Mouse (Mus musculus) spleen, adult 2 months (tissue): ENCODE measurements around the gene Aqp9. TPM values are rescaled to one million over a fixed set of nuclear protein-coding genes. Genes with fewer than 3 reads are reported as not detected.
A peak's percentile ranks its signal among the peaks of the same experiment; 100 is the strongest.
"Not testable (repeated sequence)": the region's sequence is repeated elsewhere in the genome, so short reads cannot be mapped to it uniquely, and the experiment has no call there.

Experiments
- DNase-seq, 2 experiments: peaks; one replicate each; pipeline versions ENCODE4 v3.0.0 to v3.0.0-alpha.2; 2012 to 2021; ENCODE audit warnings: low spot score in 2 of 2, low read depth in 1 of 2
- H3K27ac ChIP-seq: fragments of 200-500 bp; 2 replicates; pipeline ENCODE4 v1.5.1; 2012; ENCODE audit warnings: low read length, inconsistent platforms; ENCODE audit not compliant: insufficient read depth
- H3K27me3 ChIP-seq: fragments of 200-500 bp; 2 replicates; pipeline ENCODE4 v1.6.1; 2012; ENCODE audit warnings: mild to moderate bottlenecking, moderate library complexity, low read length, inconsistent platforms; ENCODE audit not compliant: control insufficient read depth, insufficient read depth
- H3K36me3 ChIP-seq: fragments of 200-500 bp; 2 replicates; pipeline ENCODE4 v1.6.1; 2012; ENCODE audit warnings: mild to moderate bottlenecking, low read length, inconsistent platforms; ENCODE audit not compliant: control insufficient read depth, insufficient read depth
- H3K4me1 ChIP-seq: fragments of 200-500 bp; 2 replicates; pipeline ENCODE4 v1.6.1; 2011; ENCODE audit warnings: inconsistent platforms; ENCODE audit not compliant: control insufficient read depth, insufficient read depth, insufficient read length
- H3K4me3 ChIP-seq: fragments of 200-500 bp; 2 replicates; pipeline ENCODE4 v1.5.1; 2011; ENCODE audit warnings: mild to moderate bottlenecking, inconsistent platforms; ENCODE audit not compliant: insufficient read depth, insufficient read length; ENCODE audit errors: extremely low read depth
- CTCF ChIP-seq: fragments of 200-500 bp; IDR thresholded peaks from 2 replicates; pipeline ENCODE4 v1.5.1; 2011; ENCODE audit warnings: mild to moderate bottlenecking, inconsistent platforms; ENCODE audit not compliant: insufficient read depth, insufficient read length, insufficient replicate concordance; ENCODE audit errors: extremely low read depth
- POLR2A ChIP-seq: fragments of 200-500 bp; IDR thresholded peaks from 2 replicates; pipeline ENCODE4 v1.6.1; 2011; ENCODE audit warnings: low read depth, low read length, inconsistent platforms
- WGBS: fragments of 180-500 bp; shearing (Covaris S2); methylation state at CpG from one replicate; pipeline ENCODE4 v1.1.7; 2018; 5-methylcytosine and 5-hydroxymethylcytosine counted together
- polyA plus RNA-seq: library from polyadenylated mRNA; depleted of rRNA; stranded (reverse); fragments of >200 nt; gene quantifications from 2 replicates; pipeline ENCODE4 v1.2.3, GENCODE M21; 2012

The Aqp9 gene
- polyA plus RNA-seq, 1 experiment = 2.4 TPM

DNA sequence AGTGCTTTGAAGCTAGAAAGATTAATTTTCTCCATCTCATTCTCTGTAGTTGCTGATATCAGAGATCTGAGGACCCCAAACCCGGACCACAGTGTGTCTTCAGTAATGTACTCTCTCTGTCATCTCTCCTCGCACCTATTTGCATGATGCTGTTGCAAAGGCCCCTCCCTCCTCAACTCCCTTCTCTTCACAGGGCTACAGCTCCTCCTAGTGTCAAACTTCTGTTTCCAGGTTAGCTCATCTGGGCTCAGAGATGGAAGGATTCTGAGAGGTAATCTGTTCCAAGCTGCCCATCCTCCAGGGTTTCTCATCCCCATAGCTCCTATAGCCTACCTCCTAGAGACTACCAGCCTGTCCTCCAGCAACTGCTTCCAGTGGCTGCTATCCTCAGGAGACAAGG lies 42.3 kb downstream of the Aqp9 start:
- peak; percentile 3 to 47 for DNase-seq
- TF ChIP-seq CTCF (no peak), POLR2A (no peak)
- Histone ChIP-seq H3K4me3 (no peak overlapping the region), H3K4me1 (no peaks in the 10 kb centered on the region), H3K27me3 (no peaks in the 10 kb centered on the region), H3K36me3 (no peaks in the 10 kb centered on the region), H3K27ac (no peak overlapping the region)
- WGBS = 51% methylated on average over 2 of the region's 2 CpGs

GRCm38 (mm10) chr9:71123095-71123494 lies 45.4 kb downstream of the Aqp9 start:
- WGBS = 82% methylated on average over 8 of the region's 8 CpGs
- H3K27me3 ChIP-seq, H3K4me1 ChIP-seq, H3K36me3 ChIP-seq, H3K4me3 ChIP-seq, DNase-seq, H3K27ac ChIP-seq: not testable (repeated sequence)

- TF ChIP-seq POLR2A = no peak
- TF ChIP-seq CTCF = no peak
- Histone ChIP-seq H3K36me3 (no peaks in the 10 kb centered on the region), H3K4me3 (no peak overlapping the region), H3K27ac (no peak overlapping the region), H3K4me1 (no peaks in the 10 kb centered on the region), H3K27me3 (no peaks in the 10 kb centered on the region)
- WGBS = 91% methylated on average over 9 of the region's 9 CpGs
- DNase-seq = no peak
Measured at GRCm38 (mm10) chr9:71120924-71121323, 47.6 kb downstream of the Aqp9 start.

- no peak for DNase-seq
- Histone ChIP-seq H3K4me1 (no peaks in the 10 kb centered on the region), H3K36me3 (no peaks in the 10 kb centered on the region), H3K27ac (no peak overlapping the region), H3K27me3 (no peaks in the 10 kb centered on the region; the same call in 1 of the 2 replicates), H3K4me3 (no peak overlapping the region)
- TF ChIP-seq POLR2A = no peak
- no peak for TF ChIP-seq CTCF
- WGBS = 83% methylated on average over 6 of the region's 6 CpGs
Measured at GRCm38 (mm10) chr9:71113166-71113565, 55.3 kb downstream of the Aqp9 start.

GRCm38 (mm10) chr9:71103521-71103920 lies 65.0 kb downstream of the Aqp9 start:
- H3K36me3 ChIP-seq = no peaks in the 10 kb centered on the region
- no peaks in the 10 kb centered on the region for H3K4me1 ChIP-seq
- WGBS = 95% methylated on average over 5 of the region's 5 CpGs
- no peak overlapping the region for H3K4me3 ChIP-seq
- TF ChIP-seq POLR2A (no peak), CTCF (no peak)
- no peak overlapping the region for H3K27ac ChIP-seq
- DNase-seq = no peak
- H3K27me3 ChIP-seq = no peaks in the 10 kb centered on the region

DNA sequence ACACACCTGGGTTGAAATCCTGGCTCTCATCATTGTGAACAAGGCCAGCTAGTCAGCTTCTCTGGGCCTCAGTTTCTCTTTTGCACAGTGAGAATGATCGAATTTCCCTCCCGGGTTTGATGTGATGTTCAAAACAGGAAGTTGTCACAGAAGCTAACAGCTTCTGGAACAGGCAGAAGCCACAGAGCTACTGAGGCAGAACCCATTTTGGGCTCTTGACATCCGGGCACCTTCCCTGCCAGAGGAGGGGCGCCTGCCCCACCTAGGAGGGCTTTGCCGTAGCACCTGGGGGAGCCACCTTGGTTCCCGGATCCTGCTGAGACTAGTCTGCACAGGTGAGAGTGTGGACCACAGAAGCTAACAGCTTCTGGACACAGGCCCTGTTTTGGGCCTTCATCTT lies 74.4 kb downstream of the Aqp9 start:
- H3K27me3 ChIP-seq = no peaks in the 10 kb centered on the region
- peak in 1 of 2 experiments; percentile 63 for DNase-seq
- H3K36me3 ChIP-seq = no peaks in the 10 kb centered on the region
- no peak overlapping the region for H3K4me3 ChIP-seq
- H3K27ac ChIP-seq = no peak overlapping the region
- no peak for TF ChIP-seq POLR2A
- TF ChIP-seq CTCF = no peak
- WGBS = 20% methylated on average over 6 of the region's 6 CpGs
- no peaks in the 10 kb centered on the region; the same call in 1 of the 2 replicates for H3K4me1 ChIP-seq

GRCm38 (mm10) chr9:71092038-71092437 lies 76.4 kb downstream of the Aqp9 start:
- no peaks in the 10 kb centered on the region for H3K27me3 ChIP-seq
- WGBS = 58% methylated on average over 5 of the region's 5 CpGs
- no peaks in the 10 kb centered on the region for H3K36me3 ChIP-seq
- no peaks in the 10 kb centered on the region; the same call in 1 of the 2 replicates for H3K4me1 ChIP-seq
- TF ChIP-seq POLR2A (no peak), CTCF (peak; percentile 23; the same call in 1 of the 2 replicates)
- no peak overlapping the region for H3K27ac ChIP-seq
- no peak overlapping the region for H3K4me3 ChIP-seq
- DNase-seq = peak; percentile 43 to 51

DNA sequence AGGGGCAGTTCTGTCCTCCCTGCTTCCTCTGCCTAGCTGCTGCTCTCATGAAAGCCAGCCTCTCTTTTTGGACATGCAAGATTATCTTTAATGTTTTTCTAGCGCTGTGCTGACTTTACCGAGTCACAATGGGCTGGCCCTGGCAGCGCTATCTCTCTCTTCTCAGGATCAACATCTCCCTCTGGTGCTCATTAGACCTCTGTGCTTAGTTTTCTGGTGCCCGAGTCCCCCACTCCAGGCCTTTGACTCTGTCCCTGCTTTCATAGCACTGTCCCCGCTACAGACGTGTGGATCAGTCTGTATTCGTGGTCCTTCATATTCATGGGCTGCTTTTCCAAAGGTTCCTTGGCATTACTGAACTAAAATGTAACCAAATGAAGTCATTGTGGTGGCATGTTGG lies 89.3 kb downstream of the Aqp9 start:
- no peaks in the 10 kb centered on the region for H3K4me1 ChIP-seq
- DNase-seq = no peak
- H3K36me3 ChIP-seq = no peaks in the 10 kb centered on the region
- H3K27me3 ChIP-seq = no peaks in the 10 kb centered on the region
- TF ChIP-seq CTCF (no peak), POLR2A (no peak)
- WGBS = 78% methylated on average over 7 of the region's 7 CpGs
- H3K4me3 ChIP-seq = no peak overlapping the region
- no peak overlapping the region for H3K27ac ChIP-seq
